15 mouse cellular contexts compared by ENCODE assay signal in genomic region chr5:36389731-36390590, GRCm38 (mm10). TPM values are rescaled to one million over a fixed set of nuclear protein-coding genes. Genes with fewer than 3 reads are reported as not detected.
DNase-seq lines count a peak whose midpoint lies in the region; ATAC-seq and TF ChIP-seq lines count a peak whose summit lies in the region.
"Had no signal": no experiment of that assay in that cellular context is flagged by ENCODE, and none has a peak within 500 bp of the region (broad histone marks: within the 10 kb centered on the region; RNA-seq: fewer than 3 reads in every experiment).

No protein-coding gene starts in this region.

- TF ChIP-seq CTCF in intestine, postnatal 0 days (IDR thresholded peaks at IDR 0.05; ENCODE audit: low read depth) = no peak

- peak overlapping the region; percentile 56; the same call in 1 of the 2 replicates for H3K27ac ChIP-seq in heart, embryonic 13.5 days (replicated peaks)
- peak overlapping the region; percentile 28; the same call in 1 of the 2 replicates for H3K27ac ChIP-seq in intestine, postnatal 0 days (ENCODE audit: low read depth, low read length)
- H3K27ac ChIP-seq: embryonic facial prominence, embryonic 13.5 days; hindbrain, embryonic 10.5 days; kidney, postnatal 0 days; liver, embryonic 13.5 days had no signal

- no peak overlapping the region for H3K4me2 ChIP-seq in heart, embryonic 13.5 days
- H3K4me2 ChIP-seq in intestine, postnatal 0 days (replicated peaks; ENCODE audit: low read depth) = no peak overlapping the region
- H3K4me2 ChIP-seq: embryonic facial prominence, embryonic 13.5 days; liver, embryonic 13.5 days had no signal

- H3K27me3 ChIP-seq in heart, embryonic 13.5 days (replicated peaks) = peaks cover 23% of the 10 kb centered on the region; the same call in 1 of the 2 replicates
- no peaks in the 10 kb centered on the region for H3K27me3 ChIP-seq in intestine, postnatal 0 days (replicated peaks; ENCODE audit: control insufficient read depth, insufficient read depth, low read length)
- H3K27me3 ChIP-seq: embryonic facial prominence, embryonic 13.5 days had no signal

- H3K4me1 ChIP-seq in heart, embryonic 13.5 days = peaks cover 67% of the 10 kb centered on the region
- peaks cover 3% of the 10 kb centered on the region for H3K4me1 ChIP-seq in intestine, postnatal 0 days (replicated peaks; ENCODE audit: control insufficient read depth, insufficient read depth, low read length)

- H3K9me3 ChIP-seq in heart, embryonic 13.5 days = no peaks in the 10 kb centered on the region
- no peaks in the 10 kb centered on the region for H3K9me3 ChIP-seq in intestine, postnatal 0 days (ENCODE audit: control insufficient read depth)
- H3K9me3 ChIP-seq: embryonic facial prominence, embryonic 13.5 days; hindbrain, embryonic 10.5 days; liver, embryonic 13.5 days had no signal

- H3K36me3 ChIP-seq in heart, embryonic 13.5 days = no peaks in the 10 kb centered on the region
- H3K36me3 ChIP-seq in intestine, postnatal 0 days (ENCODE audit: control insufficient read depth, insufficient read depth) = no peaks in the 10 kb centered on the region
- H3K36me3 ChIP-seq: embryonic facial prominence, embryonic 13.5 days; hindbrain, embryonic 10.5 days; liver, embryonic 13.5 days had no signal

- ATAC-seq in heart, embryonic 13.5 days (ENCODE audit: extremely low read depth, insufficient number of reproducible peaks, low FRiP score, low TSS enrichment) = no peak
- peak; percentile 52 for ATAC-seq in common myeloid progenitor, adult 5-6 weeks (replicated peaks; ENCODE audit: low read depth, poor library complexity, severe bottlenecking)
- peak; percentile 62 for ATAC-seq in intestine, postnatal 0 days
- ATAC-seq: CD4-positive, CD25-positive, alpha-beta regulatory T cell, adult 4 months; midbrain, embryonic 16.5 days had no signal

- WGBS in heart, embryonic 13.5 days = 67% methylated on average over 9 of the region's 9 CpGs
- 71% methylated on average over 9 of the region's 9 CpGs for WGBS in intestine, postnatal 0 days

- peak overlapping the region; percentile 20; the same call in 1 of the 2 replicates for H3K9ac ChIP-seq in heart, embryonic 13.5 days
- H3K9ac ChIP-seq in intestine, postnatal 0 days (ENCODE audit: low read depth, low read length) = no peak overlapping the region
- H3K9ac ChIP-seq: embryonic facial prominence, embryonic 13.5 days; liver, embryonic 13.5 days had no signal

- intact Hi-C loops in heart, postnatal 10 days (cut with DNase I) = loop anchor here (10.0 kb wide), 1 partner anchor 505 kb away; no protein-coding TSS in a partner anchor

- no peak overlapping the region for H3K4me3 ChIP-seq in heart, embryonic 13.5 days
- H3K4me3 ChIP-seq in intestine, postnatal 0 days (ENCODE audit: low read depth, low read length) = no peak overlapping the region
- H3K4me3 ChIP-seq: embryonic facial prominence, embryonic 13.5 days; hindbrain, embryonic 10.5 days; liver, embryonic 13.5 days had no signal

- DNase-seq in heart, postnatal 10 days = no peak
- peak; percentile 90 for DNase-seq in lung, postnatal 36 days
- no peak for DNase-seq in right cerebral cortex, adult 18-20 months
- no peak for DNase-seq in testis, postnatal 10 days (ENCODE audit: low spot score)
- no peak for DNase-seq in frontal cortex, postnatal 14 days (ENCODE audit: low spot score in 2 of 2)
- DNase-seq: cerebellum, adult 9-10 months; liver, embryonic 13.5 days had no signal

RNA-seq across cellular contexts. Expression of gene Sorcs2, which starts 8.0 kb away (rescaled TPM):
- 10.7 and 10.9 TPM in 2 replicates for polyA plus RNA-seq in heart, embryonic 13.5 days (2015; fragmentation: Nextera tagmentation; extraction: Ambion mirVana)
- total RNA-seq in heart, postnatal 10 days (2021) = 10 to 100 TPM; 12.2 to 12.5 TPM
- not detected in 2 replicates for total RNA-seq in common myeloid progenitor, adult 5-6 weeks (2017)
- polyA plus RNA-seq in intestine, postnatal 0 days (2015; fragmentation: Nextera tagmentation; extraction: Ambion mirVana) = 3.5 and 3.7 TPM in 2 replicates

Comparison
In these comparisons a context has a peak if more than half of its experiments do, and no peak if none do; other contexts are left out.
1. RNA of gene Sorcs2, which starts 8.0 kb away (total RNA-seq): 12.2 to 12.5 TPM in heart, postnatal 10 days; not detected in common myeloid progenitor, adult 5-6 weeks; every median in the first group is over 10 times any median in the second.